Mouse (Mus musculus) gastrocnemius, adult 18-20 months (tissue): Measurements from ENCODE around the gene Tgif2. TPM values are rescaled to one million over a fixed set of nuclear protein-coding genes. Genes with fewer than 3 reads are reported as not detected.

ENCODE experiments used
- total RNA-seq, 2 experiments: library from RNA; stranded (reverse); gene quantifications; 2 replicates each; pipeline ENCODE4 v1.2.3; 2021

The Tgif2 gene
- total RNA-seq, 2 experiments from 2014 or later, result 0.21 to 0.40 TPM

Other genes starting within 250 kb of the Tgif2 start
- 10 to 100 TPM; 46.8 to 62.9 TPM for gene Dlgap4, start 226.3 kb upstream of the Tgif2 start, total RNA-seq
- gene Myl9, start 64.6 kb upstream of the Tgif2 start, total RNA-seq, result 10 to 100 TPM; 47.9 to 60.8 TPM
- under 1 TPM; 0.50 to 0.55 TPM for gene 4930518I15Rik, start 17.9 kb downstream of the Tgif2 start, total RNA-seq
- gene Rab5if, start 23.1 kb downstream of the Tgif2 start, total RNA-seq, result 10 to 100 TPM; 79.4 to 87.3 TPM
- gene Sla2, start 47.2 kb downstream of the Tgif2 start, total RNA-seq, result not detected
- gene Ndrg3, start 152.0 kb downstream of the Tgif2 start, total RNA-seq, result 10 to 100 TPM; 34.0 to 34.1 TPM
- 1 to 10 TPM; 1.3 to 1.9 TPM for gene Dsn1, start 167.1 kb downstream of the Tgif2 start, total RNA-seq
- 1 to 10 TPM; 2.7 to 3.9 TPM for gene Soga1, start 239.2 kb downstream of the Tgif2 start, total RNA-seq
- gene Tldc2, start 247.0 kb downstream of the Tgif2 start, total RNA-seq, result not detected